Mouse (Mus musculus) heart, postnatal 14 days (tissue): Measurements from ENCODE around the gene Nwd1. TPM values are rescaled to one million over a fixed set of nuclear protein-coding genes. Genes with fewer than 3 reads are reported as not detected.
"Not testable (repeated sequence)": the region's sequence is repeated elsewhere in the genome, so short reads cannot be mapped to it uniquely, and the experiment has no call there.

Experiments used
- DNase-seq, 2 experiments: peaks; one replicate each; pipeline ENCODE4 v3.0.0; 2021 to 2022
- intact Hi-C: fragments of 180-260 bp; cut with DNase I; formaldehyde crosslinking; loops from one replicate; pipeline ENCODE4 v1.15.1; 2025
- total RNA-seq, 2 experiments: library from RNA; stranded (reverse); gene quantifications; 2 replicates each; pipeline ENCODE4 v1.2.3; 2021

Nwd1 gene
- total RNA-seq, 2 experiments from 2014 or later: 0.62 to 0.88 TPM

DNA sequence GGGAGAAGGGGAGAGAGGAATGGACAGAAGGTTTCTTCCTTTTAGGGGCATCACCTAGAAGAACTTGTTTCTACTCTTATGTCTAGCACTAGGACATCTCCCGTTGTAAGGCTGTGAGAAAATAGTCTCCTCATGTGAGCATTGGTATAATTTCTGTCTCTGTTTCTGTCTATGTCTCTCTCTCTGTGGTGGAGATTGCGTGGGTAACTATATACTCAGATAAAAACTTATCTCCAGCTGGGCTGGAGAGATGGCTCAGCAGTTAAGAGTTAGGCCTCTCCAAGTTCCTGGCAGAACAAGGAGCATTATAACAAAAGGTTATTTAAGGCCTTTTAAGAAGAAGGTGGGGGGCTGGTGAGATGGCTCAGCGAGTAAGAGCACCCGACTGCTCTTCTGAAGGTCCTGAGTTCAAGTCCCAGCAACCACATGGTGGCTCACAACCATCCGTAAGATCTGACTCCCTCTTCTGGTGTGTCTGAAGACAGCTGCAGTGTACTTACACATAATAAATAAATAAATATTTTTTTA, 37.1 kb downstream of the Nwd1 start:
- DNase-seq, intact Hi-C loops: not testable (repeated sequence)

DNA sequence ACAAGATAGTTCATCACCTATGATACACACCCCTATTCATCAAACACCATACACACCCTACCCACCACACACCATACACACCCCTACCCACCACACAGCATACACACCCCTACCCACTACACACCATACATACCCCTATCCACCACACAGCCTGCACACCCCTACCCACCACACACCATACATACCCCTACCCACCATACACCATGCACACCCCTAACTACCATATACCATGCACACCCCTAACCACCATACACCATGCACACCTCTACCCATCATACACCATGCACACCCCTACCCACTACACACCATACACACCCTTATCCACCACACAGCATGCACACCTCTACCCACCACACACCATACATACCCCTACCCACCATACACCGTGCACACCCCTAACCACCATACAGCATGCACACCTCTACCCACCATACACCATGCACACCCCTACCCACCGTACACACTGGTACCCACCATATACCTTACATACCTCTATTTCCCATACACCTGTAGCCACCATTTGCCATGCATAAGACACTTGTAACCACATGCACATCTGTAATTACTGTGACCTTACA, 51.9 kb downstream of the Nwd1 start:
- DNase-seq: no peak
- intact Hi-C loops: no loop called here

DNA sequence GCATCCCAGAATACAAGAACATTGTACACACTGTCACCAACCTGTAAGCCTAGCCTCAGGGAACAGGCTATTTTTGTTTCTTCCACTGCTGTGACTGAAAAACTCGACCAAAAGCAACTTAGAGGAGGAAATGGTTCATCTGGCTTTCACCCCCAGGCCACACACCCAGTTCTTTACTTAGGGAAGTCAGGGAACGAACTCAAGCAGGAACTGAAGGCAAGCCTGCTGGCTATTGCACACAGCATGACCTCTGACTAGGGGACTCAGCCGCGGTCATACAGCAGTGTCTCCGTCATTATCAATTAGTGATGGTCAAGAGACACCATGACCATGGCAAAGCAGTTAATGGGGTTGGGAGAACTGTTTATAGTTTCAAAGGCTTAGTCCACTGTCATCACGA, 66.1 kb downstream of the Nwd1 start:
- intact Hi-C loops: no loop called here
- DNase-seq: no peak

DNA sequence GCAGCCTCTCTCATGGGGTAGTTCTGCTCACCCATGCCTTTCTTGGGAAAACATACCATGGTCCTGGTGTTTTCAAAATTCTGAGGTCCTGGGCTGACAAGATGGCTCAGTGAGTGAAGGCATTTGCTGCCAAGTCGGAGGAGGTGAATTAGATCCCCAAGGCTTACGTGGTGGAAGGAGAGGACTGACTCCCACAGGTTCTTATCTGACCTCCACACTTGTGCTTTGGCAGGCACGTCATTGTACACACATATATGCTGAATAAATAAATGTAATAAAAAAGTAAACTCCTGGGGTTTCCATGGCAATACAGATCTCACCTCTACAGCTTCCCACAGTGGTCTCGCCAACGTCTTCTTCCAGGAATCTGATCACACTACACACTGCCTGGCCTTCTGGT, 70.1 kb downstream of the Nwd1 start:
- intact Hi-C loops: no loop called here

DNA sequence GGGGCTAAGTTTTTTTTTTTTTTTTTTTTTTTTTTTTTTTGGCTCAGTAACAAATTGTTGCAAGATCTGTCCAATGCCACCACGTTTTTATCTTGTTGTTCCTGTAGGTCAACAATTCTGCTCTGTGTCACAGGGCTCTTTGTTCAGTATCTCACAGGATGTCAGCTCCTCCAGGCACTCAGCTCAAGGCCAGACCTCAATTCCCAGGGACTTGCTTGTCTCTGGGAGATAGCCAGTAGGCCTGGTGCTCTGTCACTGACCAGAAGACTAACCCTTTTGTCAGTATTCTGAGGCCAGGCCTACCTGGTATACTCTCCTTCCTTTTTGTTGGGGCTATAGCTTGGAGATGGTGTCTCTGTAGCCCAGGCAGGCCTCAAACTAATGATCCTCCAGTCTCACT, 74.0 kb downstream of the Nwd1 start:
- intact Hi-C loops: no loop called here
- DNase-seq: no peak

More for the DNA sequence above, 70.1 kb downstream of the Nwd1 start:
- DNase-seq: no peak

DNA sequence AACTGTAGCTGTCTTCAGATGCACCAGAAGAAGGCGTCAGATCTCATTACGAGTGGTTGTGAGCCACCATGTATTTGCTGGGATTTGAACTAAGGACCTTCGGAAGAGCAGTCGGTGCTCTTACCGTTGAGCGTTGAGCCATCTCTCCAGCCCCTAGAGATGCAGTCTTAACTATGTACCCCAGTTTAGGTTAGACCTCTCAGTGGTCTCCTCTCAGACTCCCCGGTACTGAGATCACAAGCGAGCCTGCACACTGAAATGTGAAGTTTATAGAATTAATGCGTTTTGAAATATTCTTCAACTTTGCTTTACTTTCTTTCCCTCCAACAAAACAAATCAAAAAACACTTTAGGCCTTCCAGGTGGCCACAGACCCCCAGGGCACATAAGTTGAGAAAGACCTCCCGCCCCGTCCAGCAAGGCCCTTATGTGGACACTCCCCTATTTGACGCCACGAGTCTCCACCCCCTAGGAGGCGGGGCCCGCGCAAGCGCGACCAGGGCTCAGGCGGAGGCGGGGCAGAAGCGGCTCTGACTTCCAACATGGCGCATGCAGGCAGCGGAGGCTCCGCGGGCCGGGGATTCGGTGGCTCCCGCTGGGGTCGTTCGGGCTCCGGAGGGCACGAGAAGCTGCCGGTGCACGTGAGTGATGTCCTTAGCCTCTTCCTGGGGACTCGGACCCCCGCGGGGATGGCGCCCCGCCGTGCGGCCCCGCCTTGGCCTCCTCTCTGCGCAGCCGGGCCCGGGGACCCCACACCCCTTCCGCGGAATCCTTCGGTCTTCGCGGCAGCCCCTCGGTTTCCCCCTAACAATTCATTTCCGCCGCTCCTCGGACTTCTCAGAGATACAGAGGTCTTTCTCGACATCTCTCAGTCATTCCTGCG, 76.5 kb downstream of the Nwd1 start, which contains the start of gene Sin3b:
Gene Sin3b, plus strand, starts transcription at position 517 of the 882 bp plus-strand sequence.
- intact Hi-C loops: no loop called here
- peak; percentile 95 to 99 for DNase-seq

DNA sequence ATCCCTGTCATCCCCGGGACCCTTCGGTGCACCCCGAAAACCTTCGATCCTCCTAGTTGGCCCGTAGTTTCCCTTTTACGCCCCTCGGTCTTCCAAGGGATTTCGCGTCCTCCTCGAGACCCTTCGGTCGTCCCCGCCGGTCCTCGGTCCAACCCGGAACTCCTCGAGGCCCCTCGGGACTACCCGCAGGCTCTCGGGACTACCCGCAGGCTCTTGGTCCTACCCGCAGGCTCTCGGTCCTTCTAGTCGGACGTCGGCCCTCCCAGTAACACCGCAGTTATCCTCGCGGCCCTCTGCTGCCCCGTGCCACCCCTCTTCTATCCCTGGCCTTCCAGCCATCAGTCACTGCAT, 77.1 kb downstream of the Nwd1 start:
- peak; percentile 19 to 38 for DNase-seq
- intact Hi-C loops: no loop called here

DNA sequence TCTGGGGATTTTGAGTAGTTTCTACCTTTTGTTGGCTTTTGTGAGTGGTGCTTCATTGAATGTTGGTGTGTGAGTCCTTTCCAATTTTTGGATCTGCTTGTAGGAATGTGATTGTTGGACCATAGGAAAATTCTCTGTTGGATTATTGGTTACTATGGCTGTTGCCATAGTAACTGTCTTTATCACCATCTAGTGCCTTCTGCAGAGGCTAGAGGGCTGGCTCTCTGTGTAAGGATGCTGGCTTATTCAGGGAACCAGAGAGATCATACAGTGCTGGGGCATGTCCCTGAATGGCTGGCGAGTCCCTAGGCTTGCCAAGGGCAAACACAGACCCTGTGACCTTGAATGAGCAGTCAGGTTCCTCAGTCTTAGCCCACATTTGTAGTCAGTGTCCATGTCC, 82.1 kb downstream of the Nwd1 start:
- intact Hi-C loops: no loop called here
- DNase-seq: no peak

DNA sequence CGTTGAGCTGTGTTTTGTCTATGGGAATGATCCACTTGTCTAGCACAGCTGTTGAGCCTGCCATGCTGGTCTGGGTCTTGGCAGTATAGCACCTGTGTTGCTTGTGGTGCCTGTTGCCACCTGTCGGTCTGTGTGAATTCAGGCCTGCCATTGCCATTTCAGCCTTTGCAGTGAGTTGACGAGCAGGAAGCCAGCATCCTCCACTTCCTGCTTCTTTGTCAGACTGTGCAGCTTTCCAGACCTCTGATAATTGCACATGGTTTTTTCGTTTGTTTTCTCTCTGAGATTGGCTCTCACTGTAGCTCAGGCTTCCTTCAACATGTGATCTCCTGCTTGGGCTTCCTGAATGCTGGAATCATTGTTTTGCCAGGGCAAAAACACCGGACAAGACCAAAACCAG, 88.5 kb downstream of the Nwd1 start:
- DNase-seq: no peak
- intact Hi-C loops: no loop called here

DNA sequence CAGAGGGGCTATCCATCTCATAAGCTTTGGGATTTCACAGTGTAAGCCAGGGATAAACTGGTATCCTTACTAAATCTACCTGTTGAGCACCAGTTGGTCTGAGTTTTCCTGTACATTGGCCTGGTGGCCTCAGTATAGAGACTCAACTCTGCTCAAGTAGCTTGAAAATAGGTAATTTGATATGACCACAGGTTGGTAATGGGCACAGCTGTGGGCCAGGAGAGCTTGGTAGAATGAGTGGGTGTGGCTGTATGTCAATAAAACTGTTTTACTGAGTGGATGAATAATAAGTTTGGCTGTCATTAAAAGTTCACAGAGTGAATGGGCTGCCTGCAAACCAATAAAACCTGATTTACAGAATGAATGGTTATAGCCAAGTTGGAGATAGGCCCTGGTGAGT, 90.4 kb downstream of the Nwd1 start:
- intact Hi-C loops: no loop called here
- no peak for DNase-seq

DNA sequence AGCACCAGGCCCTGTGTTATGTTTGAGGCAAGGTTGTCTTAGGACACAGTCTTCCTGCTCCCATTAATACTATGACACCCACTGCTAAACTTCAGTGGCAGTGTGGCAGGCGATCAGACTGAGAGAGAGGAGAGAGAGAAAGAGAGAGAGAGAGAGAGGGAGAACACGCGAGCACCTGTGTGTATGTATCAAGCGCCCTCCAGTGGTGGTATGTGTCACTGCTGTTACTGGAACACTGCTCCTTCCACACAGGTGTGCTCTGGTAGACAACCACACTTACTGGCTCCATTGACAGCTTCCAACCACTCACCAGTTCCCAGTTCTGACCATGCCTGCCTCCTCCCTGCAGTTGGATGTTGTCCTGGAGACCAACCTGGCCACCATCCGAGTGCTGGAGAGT, 99.5 kb downstream of the Nwd1 start:
- intact Hi-C loops: loop anchor here (2.0 to 10.0 kb wide), 3 partner anchors 65 to 341 kb away; partner anchors contain the start of gene Slc35e1
- peak; percentile 36 to 50 for DNase-seq

DNA sequence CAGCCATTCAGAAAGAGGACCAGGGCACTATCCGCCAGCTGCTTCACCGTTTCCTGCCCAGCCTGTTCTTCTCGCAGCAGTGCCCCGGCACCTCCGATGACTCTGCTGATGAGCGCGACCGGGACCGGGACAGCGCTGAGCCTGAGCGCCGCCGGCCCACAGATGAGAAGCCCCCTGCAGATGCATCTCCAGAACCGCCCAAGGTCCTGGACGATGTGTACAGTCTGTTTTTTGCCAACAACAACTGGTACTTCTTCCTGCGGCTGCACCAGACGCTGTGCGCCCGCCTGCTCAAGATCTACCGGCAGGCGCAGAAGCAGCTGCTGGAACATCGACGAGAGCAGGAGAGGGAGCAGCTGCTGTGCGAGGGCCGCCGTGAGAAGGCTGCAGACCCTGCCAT, 103.3 kb downstream of the Nwd1 start:
- DNase-seq: no peak
- intact Hi-C loops: loop anchor here (5.0 to 10.0 kb wide), 2 partner anchors 258 to 345 kb away; partner anchors contain the start of gene Slc35e1

DNA sequence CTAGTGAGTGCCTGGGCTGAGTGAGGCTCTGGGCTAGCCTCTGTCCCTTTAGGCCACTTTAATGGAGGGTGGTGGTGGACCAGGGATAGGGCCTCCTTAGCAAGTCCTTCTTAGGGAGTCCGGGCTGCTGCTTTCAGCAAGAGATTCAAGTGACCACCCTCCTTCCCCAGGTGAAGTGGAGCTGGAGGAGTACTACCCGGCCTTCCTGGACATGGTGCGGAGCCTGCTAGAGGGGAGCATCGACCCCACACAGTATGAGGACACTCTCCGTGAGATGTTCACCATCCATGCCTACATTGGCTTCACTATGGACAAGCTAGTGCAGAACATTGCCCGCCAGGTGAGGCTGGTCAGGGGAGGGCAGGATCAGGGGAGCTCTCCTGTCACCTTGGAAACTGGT, 103.8 kb downstream of the Nwd1 start:
- intact Hi-C loops: no loop called here
- DNase-seq: no peak

DNA sequence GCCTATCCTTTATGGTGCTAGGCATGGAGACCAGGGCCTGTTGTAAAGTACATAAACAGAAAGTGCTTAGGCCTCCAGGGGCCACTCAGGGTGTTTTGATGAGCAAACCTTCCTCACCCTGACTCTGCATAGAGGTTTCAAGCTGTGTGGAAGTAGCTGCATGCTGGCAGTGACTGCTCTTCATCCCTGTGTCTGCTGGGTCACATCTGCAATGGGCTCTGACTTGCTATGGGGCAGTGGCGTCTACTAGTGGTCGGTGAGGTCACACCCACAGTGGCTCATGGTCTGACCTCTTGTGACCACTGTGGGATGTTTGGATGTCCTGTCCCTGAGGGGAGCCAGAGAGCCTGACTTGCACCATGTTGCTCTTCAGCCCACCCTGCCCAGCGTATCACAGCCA, 104.6 kb downstream of the Nwd1 start:
- DNase-seq: no peak
- intact Hi-C loops: no loop called here

DNA sequence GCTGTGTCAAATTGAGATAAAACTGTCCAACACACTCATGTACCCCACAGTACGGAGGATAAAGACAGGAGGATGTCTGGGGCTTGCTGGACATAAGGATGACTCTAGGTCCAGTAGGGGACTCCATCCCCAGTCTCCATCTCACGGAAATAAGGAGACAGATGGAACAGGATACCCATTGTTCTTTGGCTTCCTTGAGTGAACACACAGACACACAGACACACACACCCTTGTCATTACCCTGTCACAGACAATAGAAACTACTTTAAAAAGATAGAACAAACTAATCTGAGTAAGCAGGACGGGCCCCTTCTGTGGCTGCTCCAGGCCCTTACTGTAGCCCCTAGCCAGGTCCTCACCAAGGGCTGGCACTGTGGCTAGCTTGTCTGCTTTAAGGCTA, 105.8 kb downstream of the Nwd1 start:
- intact Hi-C loops: no loop called here
- peak in 1 of 2 experiments; percentile 1 for DNase-seq

DNA sequence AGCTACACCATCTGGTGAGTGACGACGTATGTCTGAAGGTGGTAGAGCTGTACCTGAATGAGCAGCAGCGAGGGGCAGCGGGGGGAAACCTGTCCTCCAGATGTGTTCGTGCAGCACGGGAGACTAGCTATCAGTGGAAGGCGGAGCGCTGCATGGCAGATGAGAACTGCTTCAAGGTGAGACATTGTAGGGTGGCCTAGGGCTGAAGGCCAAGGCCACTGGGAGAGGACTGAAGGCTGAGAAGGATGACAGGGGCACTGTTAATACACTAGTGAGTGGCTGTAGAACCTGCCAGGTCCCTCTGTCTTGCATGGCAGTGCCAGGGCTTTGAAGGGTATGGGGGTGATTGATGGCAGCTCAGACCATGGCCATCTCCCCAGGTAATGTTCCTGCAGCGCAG, 106.7 kb downstream of the Nwd1 start:
- intact Hi-C loops: no loop called here
- no peak for DNase-seq

DNA sequence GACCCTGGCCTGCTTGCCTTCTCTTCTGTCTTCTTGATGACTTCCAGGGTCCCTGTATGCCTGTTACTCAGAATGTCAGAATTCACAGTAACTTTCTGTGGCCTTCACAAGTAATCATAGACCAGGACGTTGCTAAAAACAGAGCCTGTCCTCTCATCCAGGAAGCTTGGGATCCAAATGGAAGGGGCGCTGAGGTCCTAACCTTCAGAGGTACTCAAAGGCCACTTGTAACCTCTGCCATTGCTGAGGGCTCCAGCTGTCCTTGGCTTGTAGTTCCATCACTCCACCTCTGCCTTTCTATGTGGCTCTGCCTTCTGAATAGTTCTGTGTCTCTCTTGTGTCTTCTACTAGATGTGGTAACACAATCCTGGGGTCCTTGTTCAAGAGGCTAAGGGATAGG, 107.3 kb downstream of the Nwd1 start:
- intact Hi-C loops: no loop called here
- DNase-seq: no peak

DNA sequence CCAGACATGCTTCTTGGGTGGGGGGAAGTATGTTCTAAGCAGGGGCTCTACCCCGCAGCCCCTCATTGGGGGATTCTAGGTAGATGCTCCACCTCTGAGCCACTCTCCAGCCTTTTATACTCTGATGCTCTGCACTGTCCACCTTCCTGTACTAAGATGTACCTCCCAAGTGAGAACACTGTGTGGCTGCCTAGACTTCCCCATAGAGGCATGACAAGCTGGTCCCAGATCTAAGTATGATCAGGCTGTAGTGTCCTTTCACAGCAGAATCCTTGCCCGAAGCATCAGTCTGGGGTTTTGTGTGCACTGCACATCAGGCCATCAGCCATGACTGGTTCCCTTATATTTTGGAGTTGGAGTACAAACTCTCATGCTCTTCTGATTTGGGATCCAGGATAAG, 109.5 kb downstream of the Nwd1 start:
- intact Hi-C loops: no loop called here

DNA sequence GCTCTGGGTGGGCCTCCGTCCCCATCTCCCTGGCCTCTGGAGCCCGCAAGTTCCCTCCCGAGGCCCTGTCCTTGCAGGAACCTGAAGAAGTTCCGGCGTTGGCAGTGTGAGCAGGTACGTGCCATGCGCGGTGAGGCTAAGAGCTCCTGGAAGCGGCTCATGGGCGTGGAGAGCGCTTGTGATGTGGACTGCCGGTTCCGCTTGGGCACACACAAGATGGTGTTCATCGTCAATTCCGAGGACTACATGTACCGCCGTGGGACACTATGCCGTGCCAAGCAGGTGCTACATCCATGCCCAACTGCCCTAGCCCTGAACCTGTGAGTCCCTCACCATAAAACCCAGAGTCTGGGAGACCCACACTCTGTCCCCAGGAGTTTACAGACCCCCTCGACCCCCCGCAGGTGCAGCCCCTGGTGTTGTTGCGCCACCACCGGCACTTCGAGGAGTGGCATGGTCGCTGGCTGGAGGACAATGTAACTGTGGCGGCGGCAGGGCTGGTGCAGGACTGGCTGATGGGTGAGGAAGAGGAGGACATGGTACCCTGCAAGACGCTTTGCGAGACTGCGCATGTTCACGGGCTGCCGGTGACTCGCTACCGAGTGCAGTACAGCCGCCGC, 110.4 kb downstream of the Nwd1 start:
- no peak for DNase-seq
- intact Hi-C loops: no loop called here

More for the DNA sequence above, 109.5 kb downstream of the Nwd1 start:
- DNase-seq: no peak

DNA sequence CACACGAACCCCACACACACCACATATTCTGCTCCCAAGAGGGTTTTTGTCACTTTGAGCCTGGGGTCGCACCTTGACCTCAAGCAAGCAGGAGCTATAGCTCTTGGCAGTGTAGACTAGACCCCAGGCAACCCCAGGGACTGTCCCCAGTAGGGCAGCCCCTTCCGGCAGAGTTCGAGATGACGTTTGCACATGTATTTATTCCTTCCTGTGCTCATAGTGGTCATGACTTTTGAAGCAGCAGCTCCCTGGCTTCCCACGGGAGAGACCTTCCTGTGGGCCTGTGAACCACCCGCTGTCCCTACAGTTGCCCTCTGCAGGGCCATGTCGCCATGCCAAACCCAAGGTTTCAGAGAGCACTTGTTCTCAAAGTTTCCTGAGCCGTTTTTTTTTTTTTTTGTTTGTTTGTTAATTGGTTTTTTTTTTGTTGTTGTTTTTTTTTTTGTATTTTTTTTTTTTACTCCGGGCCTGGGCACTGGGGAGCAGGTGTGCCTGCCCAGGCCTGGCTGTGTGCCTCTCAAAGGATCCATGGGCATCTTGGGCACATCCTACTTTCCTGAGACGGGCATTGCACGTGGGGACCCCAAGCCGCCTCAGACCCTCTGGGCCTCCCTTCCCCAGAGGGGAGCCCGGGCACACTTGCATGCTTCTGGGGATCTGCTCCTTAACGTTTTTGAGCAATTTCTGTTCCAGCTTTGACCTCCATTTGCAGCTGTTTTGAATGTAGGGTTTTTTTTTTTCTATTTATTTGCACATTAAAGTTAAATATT, 111.1 kb downstream of the Nwd1 start:
- no peak for DNase-seq

DNA sequence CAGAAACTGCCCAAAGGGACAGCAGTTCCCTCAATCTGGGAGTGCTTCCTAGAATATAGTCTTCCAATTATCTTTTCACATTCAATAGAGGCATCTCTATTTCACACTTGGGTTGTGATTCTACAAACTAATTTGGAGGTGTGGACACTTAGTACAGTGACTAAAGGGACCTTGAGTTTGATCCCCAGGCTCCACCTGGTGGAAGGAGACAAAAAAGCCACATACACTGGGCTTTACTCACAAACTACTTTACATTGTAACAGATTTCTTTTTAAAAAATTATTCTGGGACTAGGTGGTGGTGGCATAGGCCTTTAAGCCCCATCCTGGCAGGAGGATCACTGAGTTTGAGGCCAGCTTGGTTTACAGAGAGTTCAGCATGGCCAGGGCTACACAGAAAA, 111.8 kb downstream of the Nwd1 start:
- DNase-seq: no peak
- intact Hi-C loops: no loop called here

More for the DNA sequence above, 111.1 kb downstream of the Nwd1 start:
- intact Hi-C loops: no loop called here
